Mouse (Mus musculus): Measurements from ENCODE around the gene Gm5678. TPM values are rescaled to one million over a fixed set of nuclear protein-coding genes. Genes with fewer than 3 reads are reported as not detected.

The Gm5678 gene
- total RNA-seq (2021) = 1 to 10 TPM; 1.3 to 1.5 TPM
- long read RNA-seq, experiment 1 = 0 reads
- long read RNA-seq, experiment 2 = 0 reads

- no peak for DNase-seq
- TF ChIP-seq CTCF (IDR thresholded peaks at IDR 0.05) = no peak
- H3K4me3 ChIP-seq = no peak within 1 kb of the TSS
- no peak within 1 kb of the TSS for H3K27ac ChIP-seq
- intact Hi-C loops (cut with DNase I) = no loop called here
Observed at GRCm38 (mm10) chr16:93627761-93628400, at the start of gene Gm5678. Gene Gm5678 (plus strand): TSS chr16:93628097.

- no peak for TF ChIP-seq CTCF (IDR thresholded peaks at IDR 0.05)
- Histone ChIP-seq H3K4me3 (no peak overlapping the region), H3K27ac (no peak overlapping the region)
- DNase-seq = no peak
- intact Hi-C loops (cut with DNase I) = no loop called here
Observed at GRCm38 (mm10) chr16:93578346-93579005, 49.4 kb upstream of the Gm5678 start.

DNA sequence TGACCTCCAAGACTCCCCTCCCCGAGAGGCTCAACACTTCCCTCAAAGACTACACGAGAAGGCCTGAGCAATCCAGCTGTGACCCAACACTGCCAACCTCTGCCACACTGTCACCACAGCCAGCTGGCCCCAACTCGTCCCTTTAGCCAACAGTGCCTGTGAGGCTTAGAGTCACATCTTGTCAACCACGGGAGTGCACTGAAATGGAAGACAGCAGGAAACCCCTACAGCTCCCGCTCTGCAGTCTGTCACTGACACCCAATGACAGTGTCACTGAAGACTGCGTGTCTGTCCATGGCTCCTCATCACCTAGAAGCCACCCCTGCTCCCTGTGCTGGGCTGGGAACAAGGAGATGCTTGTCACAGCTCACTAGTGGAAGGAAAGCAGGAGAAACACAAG, 46.8 kb upstream of the Gm5678 start:
- no peak for DNase-seq
- Histone ChIP-seq H3K4me3 (no peak overlapping the region), H3K27ac (no peak overlapping the region)
- no peak for TF ChIP-seq CTCF (IDR thresholded peaks at IDR 0.05)
- intact Hi-C loops (cut with DNase I) = no loop called here

- H3K4me3 ChIP-seq = no peak overlapping the region
- no peak overlapping the region for H3K27ac ChIP-seq
- intact Hi-C loops (cut with DNase I) = no loop called here
- DNase-seq = peak; percentile 52
- TF ChIP-seq CTCF (IDR thresholded peaks at IDR 0.05) = no peak
Observed at GRCm38 (mm10) chr16:93584976-93585702, 42.8 kb upstream of the Gm5678 start.

- TF ChIP-seq CTCF (IDR thresholded peaks at IDR 0.05) = no peak
- Histone ChIP-seq H3K4me3 (no peak overlapping the region), H3K27ac (no peak overlapping the region)
- intact Hi-C loops (cut with DNase I) = no loop called here
- DNase-seq = no peak
Observed at GRCm38 (mm10) chr16:93585703-93586205, 42.1 kb upstream of the Gm5678 start.

GRCm38 (mm10) chr16:93586382-93586781, 41.5 kb upstream of the Gm5678 start:
- intact Hi-C loops (cut with DNase I) = no loop called here
- no peak overlapping the region for H3K4me3 ChIP-seq
- TF ChIP-seq CTCF (IDR thresholded peaks at IDR 0.05) = no peak

DNA sequence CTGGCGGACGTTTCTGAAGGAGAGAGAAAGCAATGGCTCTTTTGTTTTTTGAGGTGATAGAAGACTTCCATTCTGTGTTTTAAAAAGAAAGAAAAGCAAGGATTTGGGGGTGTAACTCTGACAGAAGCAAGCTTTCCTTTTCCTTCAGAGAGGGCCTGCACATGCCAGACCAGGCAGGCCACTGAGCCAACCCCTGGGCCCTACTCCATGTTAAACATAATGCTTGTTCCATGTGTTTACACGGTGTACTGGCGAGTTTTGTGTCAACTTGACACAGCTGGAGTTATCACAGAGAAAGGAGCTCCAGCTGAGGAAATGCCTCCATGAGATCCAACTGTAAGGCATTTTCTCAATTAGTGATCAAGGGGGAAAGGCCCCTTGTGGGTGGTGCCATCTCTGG, 39.6 kb upstream of the Gm5678 start:
- intact Hi-C loops (cut with DNase I) = no loop called here
- DNase-seq = no peak
- TF ChIP-seq CTCF (IDR thresholded peaks at IDR 0.05) = no peak
- H3K27ac ChIP-seq = no peak overlapping the region
- H3K4me3 ChIP-seq = no peak overlapping the region

More at GRCm38 (mm10) chr16:93586382-93586781, 41.5 kb upstream of the Gm5678 start:
- no peak overlapping the region for H3K27ac ChIP-seq
- no peak for DNase-seq

GRCm38 (mm10) chr16:93590915-93591314, 37.0 kb upstream of the Gm5678 start:
- Histone ChIP-seq H3K27ac (no peak overlapping the region), H3K4me3 (no peak overlapping the region)
- no peak for TF ChIP-seq CTCF (IDR thresholded peaks at IDR 0.05)
- intact Hi-C loops (cut with DNase I) = no loop called here
- DNase-seq = no peak

DNA sequence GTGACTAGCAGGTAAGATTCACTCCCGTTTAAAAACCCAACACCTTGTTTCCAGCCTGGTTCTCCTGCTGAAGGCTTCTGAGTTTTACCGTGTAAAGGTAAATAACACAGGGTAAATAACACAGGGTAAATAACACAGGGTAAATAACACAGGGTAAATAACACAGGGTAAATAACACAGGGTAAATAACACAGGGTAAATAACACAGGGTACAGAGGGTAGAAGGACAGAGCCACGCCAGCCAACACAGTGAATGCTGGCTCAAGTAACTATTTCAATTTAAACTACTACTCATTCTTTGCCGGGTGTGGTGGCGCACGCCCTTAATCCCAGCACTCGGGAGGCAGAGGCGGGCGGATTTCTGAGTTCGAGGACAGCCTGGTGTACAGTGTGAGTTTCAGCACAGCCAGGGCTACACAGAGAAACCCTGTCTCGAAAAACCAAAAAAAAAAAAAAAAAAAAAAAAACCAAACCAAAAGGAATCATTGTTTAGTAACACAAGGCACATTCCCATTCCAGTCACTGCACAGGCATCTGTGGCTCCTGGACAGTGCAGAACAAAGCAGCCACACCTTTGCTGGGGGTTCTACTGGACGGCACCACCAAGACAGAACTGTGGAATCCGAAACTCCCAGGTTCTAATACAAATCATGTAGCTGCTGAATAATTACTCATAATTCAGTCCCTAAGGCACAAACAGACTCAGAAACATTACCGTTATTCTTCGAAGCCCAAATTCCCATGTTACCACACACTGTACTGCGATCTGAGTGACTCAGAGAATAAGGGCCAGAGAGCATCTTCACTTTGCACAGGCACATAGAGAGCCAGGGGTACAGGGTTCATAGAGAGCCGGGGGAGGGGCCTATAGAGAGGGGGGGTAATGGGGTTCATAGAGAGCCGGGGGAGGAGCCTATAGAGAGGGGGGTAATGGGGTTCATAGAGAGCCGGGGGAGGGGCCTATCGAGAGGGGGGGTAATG, 36.2 kb upstream of the Gm5678 start:
- no peak for TF ChIP-seq CTCF (IDR thresholded peaks at IDR 0.05)
- Histone ChIP-seq H3K27ac (no peak overlapping the region), H3K4me3 (no peak overlapping the region)
- no peak for DNase-seq
- intact Hi-C loops (cut with DNase I) = no loop called here

DNA sequence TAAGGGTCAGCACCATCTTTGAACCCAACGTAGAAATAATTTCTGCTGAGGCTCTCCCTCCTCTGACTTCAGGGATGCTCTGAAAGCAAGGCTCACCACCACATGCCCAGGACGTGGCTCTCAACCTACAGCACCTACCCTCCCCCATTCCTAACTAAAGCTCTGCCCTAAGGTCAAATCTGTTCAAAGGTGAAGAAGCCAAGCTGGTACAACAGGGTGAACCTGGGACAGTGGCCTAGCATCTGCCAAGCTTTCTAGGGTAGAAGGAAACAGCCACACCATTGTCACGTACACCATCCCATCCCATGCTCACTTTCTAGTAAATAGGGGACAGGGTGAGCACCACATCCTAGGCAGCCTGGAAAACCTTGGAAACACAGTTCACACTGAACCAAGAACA, 35.2 kb upstream of the Gm5678 start:
- no peak for DNase-seq
- TF ChIP-seq CTCF (IDR thresholded peaks at IDR 0.05) = no peak
- Histone ChIP-seq H3K4me3 (no peak overlapping the region), H3K27ac (no peak overlapping the region)
- intact Hi-C loops (cut with DNase I) = no loop called here

GRCm38 (mm10) chr16:93593406-93593805, 34.5 kb upstream of the Gm5678 start:
- DNase-seq = no peak
- Histone ChIP-seq H3K4me3 (no peak overlapping the region), H3K27ac (no peak overlapping the region)
- no peak for TF ChIP-seq CTCF (IDR thresholded peaks at IDR 0.05)
- intact Hi-C loops (cut with DNase I) = no loop called here

DNA sequence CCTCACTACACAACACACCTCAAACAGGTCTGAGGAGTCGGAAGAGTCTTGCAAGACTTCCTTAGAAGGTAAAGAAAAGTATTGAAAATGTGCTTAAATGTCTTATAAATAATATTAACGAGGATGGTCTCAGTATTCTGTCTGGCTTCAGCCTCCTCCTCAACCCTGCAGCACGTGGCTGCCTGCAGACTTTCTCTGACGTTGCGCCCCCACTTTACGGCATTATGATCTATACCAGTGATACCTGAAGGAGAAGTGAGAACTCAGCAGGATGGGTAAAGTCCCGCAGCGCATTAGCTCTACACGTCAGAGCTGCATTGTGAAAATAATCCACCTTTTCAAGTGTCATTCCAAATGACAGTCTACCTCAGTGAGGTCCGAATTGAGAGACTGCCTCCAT, 33.4 kb upstream of the Gm5678 start:
- no peak for DNase-seq
- Histone ChIP-seq H3K27ac (no peak overlapping the region), H3K4me3 (no peak overlapping the region)
- intact Hi-C loops (cut with DNase I) = no loop called here
- no peak for TF ChIP-seq CTCF (IDR thresholded peaks at IDR 0.05)

Measured in gastrocnemius, adult 2 months (tissue).